In the genomic region with DNA sequence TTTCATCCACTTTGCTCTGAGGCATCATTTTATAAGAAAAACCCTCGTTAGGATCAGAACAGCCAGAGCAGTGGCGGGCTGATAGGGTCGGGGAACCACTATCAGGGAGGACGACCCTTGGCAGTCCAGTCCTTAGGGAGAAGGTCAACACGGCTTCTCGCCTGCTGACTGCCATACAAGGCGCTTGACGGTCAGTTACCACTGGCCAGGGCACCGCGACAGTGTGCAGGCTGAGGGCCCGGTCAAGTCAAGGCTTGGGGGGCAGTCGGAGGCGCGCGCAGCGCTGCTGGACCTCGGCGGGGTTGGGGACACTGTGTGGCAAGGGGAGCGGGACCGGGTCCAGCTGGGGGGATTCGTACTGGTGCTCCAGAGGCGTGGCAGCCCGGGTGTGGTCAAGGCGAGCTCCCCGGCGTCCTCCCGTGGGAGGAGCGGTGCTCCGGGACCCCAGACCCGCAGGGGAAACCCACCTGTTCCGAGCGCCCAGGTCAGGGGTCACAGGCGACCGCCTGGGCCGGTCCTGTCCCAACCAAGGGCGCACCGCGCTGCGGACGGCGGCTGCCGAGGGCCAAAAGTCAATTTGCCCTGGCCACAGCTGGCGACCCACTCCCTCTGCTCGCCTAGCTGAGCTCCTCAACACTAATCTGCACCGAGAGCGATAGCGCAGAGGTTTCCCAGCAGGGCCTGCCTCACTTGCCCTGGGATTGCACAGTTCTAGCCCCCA, we compare ENCODE assay signal across 8 mouse cellular contexts. TPM values are rescaled to one million over a fixed set of nuclear protein-coding genes. Genes with fewer than 3 reads are reported as not detected.
DNase-seq lines count a peak whose midpoint lies in the region; ATAC-seq and TF ChIP-seq lines count a peak whose summit lies in the region.

A gene (minus strand): TSS at position 544 of the 721 bp plus-strand sequence.

- H3K27me3 ChIP-seq in embryonic facial prominence, embryonic 15.5 days, result peaks cover 30% of the 10 kb centered on the region
- no peaks in the 10 kb centered on the region for H3K27me3 ChIP-seq in heart, embryonic 16.5 days (ENCODE audit: control insufficient read depth, insufficient read depth, low read length)
- H3K27me3 ChIP-seq in spleen, adult 2 months (ENCODE audit: control insufficient read depth, insufficient read depth, low read length), result no peaks in the 10 kb centered on the region

- no peaks in the 10 kb centered on the region; the same call in 1 of the 2 replicates for H3K9me3 ChIP-seq in embryonic facial prominence, embryonic 15.5 days (replicated peaks)
- H3K9me3 ChIP-seq in heart, embryonic 16.5 days (replicated peaks; ENCODE audit: control insufficient read depth, low read length), result peaks cover 7% of the 10 kb centered on the region

- H3K4me2 ChIP-seq in embryonic facial prominence, embryonic 15.5 days (replicated peaks), result peak within 1 kb of the TSS; percentile 63
- H3K4me2 ChIP-seq in heart, embryonic 16.5 days (ENCODE audit: low read depth, low read length), result peak within 1 kb of the TSS; percentile 91

- peak within 1 kb of the TSS; percentile 57 for H3K4me3 ChIP-seq in bone marrow, adult 2 months (replicated peaks; ENCODE audit: control insufficient read depth, low read depth, low read length)
- peak within 1 kb of the TSS; percentile 41 for H3K4me3 ChIP-seq in embryonic facial prominence, embryonic 15.5 days (replicated peaks)
- peak within 1 kb of the TSS; percentile 70 for H3K4me3 ChIP-seq in heart, embryonic 16.5 days (ENCODE audit: low read length)
- H3K4me3 ChIP-seq in spleen, adult 2 months (ENCODE audit: extremely low read depth, insufficient read depth, insufficient read length), result peak within 1 kb of the TSS; percentile 44; the same call in 1 of the 2 replicates

- no peak within 1 kb of the TSS for H3K9ac ChIP-seq in embryonic facial prominence, embryonic 15.5 days
- peak within 1 kb of the TSS; percentile 85 for H3K9ac ChIP-seq in heart, embryonic 16.5 days (ENCODE audit: low read length)

- ATAC-seq in embryonic facial prominence, embryonic 15.5 days (ENCODE audit: insufficient number of reproducible peaks, low FRiP score, low TSS enrichment, low read depth), result peak; percentile 47; the same call in 1 of the 2 replicates
- peak; percentile 61 for ATAC-seq in heart, embryonic 16.5 days (replicated peaks; ENCODE audit: extremely low read depth, insufficient read depth, low FRiP score)
- 0 out of 2 replicates have a peak, but pooled peaks have one; percentile 18 for ATAC-seq in megakaryocyte, adult 5-6 weeks (ENCODE audit: poor library complexity, severe bottlenecking)
- no peak for ATAC-seq in activated CD4-positive, CD25-positive, alpha-beta regulatory T cell, adult 4 months

- no peak for TF ChIP-seq POLR2A in bone marrow, adult 2 months (IDR thresholded peaks at IDR 0.05; ENCODE audit: borderline replicate concordance, control insufficient read depth, low read depth, low read length)
- TF ChIP-seq POLR2A in spleen, adult 2 months (IDR thresholded peaks at IDR 0.05; ENCODE audit: low read depth, low read length), result no peak

- H3K36me3 ChIP-seq in embryonic facial prominence, embryonic 15.5 days, result peaks cover 29% of the 10 kb centered on the region
- peaks cover 27% of the 10 kb centered on the region for H3K36me3 ChIP-seq in heart, embryonic 16.5 days (ENCODE audit: control insufficient read depth, insufficient read depth)
- peaks cover 13% of the 10 kb centered on the region for H3K36me3 ChIP-seq in spleen, adult 2 months (ENCODE audit: control insufficient read depth, insufficient read depth, low read length)

- no peaks in the 10 kb centered on the region; the same call in 1 of the 2 replicates for H3K4me1 ChIP-seq in bone marrow, adult 2 months (ENCODE audit: control insufficient read depth, insufficient read depth, low read length)
- peaks cover 8% of the 10 kb centered on the region for H3K4me1 ChIP-seq in embryonic facial prominence, embryonic 15.5 days
- H3K4me1 ChIP-seq in heart, embryonic 16.5 days (ENCODE audit: control insufficient read depth, insufficient read depth, low read length), result peaks cover 3% of the 10 kb centered on the region; the same call in 1 of the 2 replicates
- H3K4me1 ChIP-seq in spleen, adult 2 months (ENCODE audit: control insufficient read depth, insufficient read depth, insufficient read length), result peaks cover 5% of the 10 kb centered on the region; the same call in 1 of the 2 replicates

- 0 out of 2 replicates have a peak within 1 kb of the TSS, but pooled peaks have one; percentile 8 for H3K27ac ChIP-seq in bone marrow, adult 2 months (ENCODE audit: control insufficient read depth, insufficient read depth, low read depth, low read length, poor library complexity)
- H3K27ac ChIP-seq in embryonic facial prominence, embryonic 15.5 days (replicated peaks), result no peak within 1 kb of the TSS
- no peak within 1 kb of the TSS; the same call in 1 of the 2 replicates for H3K27ac ChIP-seq in heart, embryonic 16.5 days (ENCODE audit: low read length)
- no peak within 1 kb of the TSS for H3K27ac ChIP-seq in spleen, adult 2 months (ENCODE audit: insufficient read depth, low read length)

- 5% methylated on average over 47 of the region's 47 CpGs for WGBS in bone marrow, adult 2 months
- under 1% methylated on average over 47 of the region's 47 CpGs for WGBS in embryonic facial prominence, embryonic 15.5 days
- 2% methylated on average over 47 of the region's 47 CpGs for WGBS in heart, embryonic 16.5 days
- WGBS in spleen, adult 2 months, result 5% methylated on average over 47 of the region's 47 CpGs

- no peak for TF ChIP-seq CTCF in bone marrow, adult 2 months (IDR thresholded peaks at IDR 0.05; ENCODE audit: control insufficient read depth, insufficient read depth, low read length)
- no peak for TF ChIP-seq CTCF in spleen, adult 2 months (IDR thresholded peaks at IDR 0.05; ENCODE audit: extremely low read depth, insufficient read depth, insufficient read length, insufficient replicate concordance)

- DNase-seq in B cell, adult 2 months, result peak; percentile 16 to 37
- peak; percentile 71 for DNase-seq in kidney, postnatal 14 days
- peak in 1 of 2 experiments; percentile 24 for DNase-seq in spleen, adult 2 months (ENCODE audit: low read depth in 1 of 2, low spot score in 2 of 2)

RNA-seq across cellular contexts. Expression of the gene that starts here (rescaled TPM):
- polyA plus RNA-seq in bone marrow, adult 2 months (2011; ENCODE audit: insufficient read depth, insufficient read length, low replicate concordance, missing spikeins), result 0.54 and 1.3 TPM in 2 replicates
- 0.41 and 0.56 TPM in 2 replicates for polyA plus RNA-seq in embryonic facial prominence, embryonic 15.5 days (2015; fragmentation: Nextera tagmentation; extraction: Ambion mirVana)
- 2.2 and 2.3 TPM in 2 replicates for polyA plus RNA-seq in heart, embryonic 16.5 days (2015; fragmentation: Nextera tagmentation; extraction: Ambion mirVana)
- total RNA-seq in megakaryocyte, adult 5-6 weeks (2015), result 0.11 and 0.51 TPM in 2 replicates
- total RNA-seq in megakaryocyte, adult 5-6 weeks (2017), result 0.37 and 0.92 TPM in 2 replicates
- 5.4 and 7.0 TPM in 2 replicates for polyA plus RNA-seq in spleen, adult 2 months (2012; rRNA removed)
- 1 to 10 TPM in 1 of 2 experiments, under 1 TPM in 1; 0.62 to 1.5 TPM for polyA plus RNA-seq in activated CD4-positive, CD25-positive, alpha-beta regulatory T cell, adult 4 months (2017; shearing (Covaris generic))

Comparison
In these comparisons a context has a peak if more than half of its experiments do, and no peak if none do; other contexts are left out.
1. Peak in ATAC-seq, H3K4me3 ChIP-seq and H3K4me2 ChIP-seq in embryonic facial prominence, embryonic 15.5 days; RNA of the gene not detected or under 1 TPM.
2. Peak in ATAC-seq in megakaryocyte, adult 5-6 weeks; RNA of the gene not detected or under 1 TPM.